Mouse (Mus musculus) mouse trophoblast stem cell (cell line): ENCODE results near the gene Chac1.

Experiments
- in situ Hi-C, 2 experiments: fragments of 300-500 bp; cut with MseI, MboI; formaldehyde crosslinking; loops; 2 replicates in 1 of 2; 3 replicates in 1 of 2; pipeline ENCODE4 v1.15.1; 2025

Gene Chac1

DNA sequence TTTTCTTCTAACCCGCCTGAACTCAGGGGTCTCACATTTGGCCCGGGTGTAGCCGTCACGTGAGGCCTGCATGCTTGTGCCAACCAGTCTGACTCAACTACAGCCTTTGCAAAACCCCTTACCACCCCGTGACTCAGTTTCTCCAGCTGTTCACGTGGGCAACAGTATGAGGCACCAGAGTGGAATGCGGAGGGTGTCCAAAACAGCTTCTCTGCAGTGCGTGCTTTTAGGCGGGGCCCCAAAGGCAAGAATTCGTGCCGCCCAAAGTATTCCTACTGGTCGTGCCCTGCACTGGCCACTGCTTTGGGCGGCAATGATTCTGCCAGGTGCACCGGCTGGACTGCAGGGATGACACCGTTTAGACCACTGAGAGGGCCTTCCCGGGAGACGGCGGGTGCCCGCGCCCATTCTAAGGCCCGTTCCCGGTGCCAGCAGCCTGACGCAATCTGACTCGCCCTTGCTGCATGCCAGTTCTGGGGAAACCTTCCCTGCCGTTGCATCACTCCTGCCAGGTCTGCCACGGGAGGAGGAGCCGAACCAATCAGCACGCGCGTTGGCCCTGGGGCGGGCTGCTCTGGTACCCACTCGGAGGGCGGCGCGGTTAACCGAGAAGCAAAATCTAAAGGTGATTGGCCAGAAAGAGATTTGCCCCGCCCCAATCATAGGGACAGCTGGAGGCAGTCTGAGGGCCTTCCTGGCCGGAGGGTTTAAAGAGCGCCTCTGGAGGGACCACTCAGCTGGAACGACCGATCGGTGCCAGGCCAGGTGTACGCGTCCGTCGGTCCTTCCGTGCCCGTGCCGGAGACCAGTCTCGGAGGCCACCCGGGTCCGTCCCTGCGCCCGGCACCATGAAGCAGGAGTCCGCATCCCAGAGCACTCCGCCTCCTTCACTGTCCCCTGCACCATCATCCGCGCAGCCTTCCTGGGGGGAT, at the start of gene Chac1:
TSS of gene Chac1 (plus strand) at position 675 of the 932 bp plus-strand sequence.
- in situ Hi-C loops: no loop called here

DNA sequence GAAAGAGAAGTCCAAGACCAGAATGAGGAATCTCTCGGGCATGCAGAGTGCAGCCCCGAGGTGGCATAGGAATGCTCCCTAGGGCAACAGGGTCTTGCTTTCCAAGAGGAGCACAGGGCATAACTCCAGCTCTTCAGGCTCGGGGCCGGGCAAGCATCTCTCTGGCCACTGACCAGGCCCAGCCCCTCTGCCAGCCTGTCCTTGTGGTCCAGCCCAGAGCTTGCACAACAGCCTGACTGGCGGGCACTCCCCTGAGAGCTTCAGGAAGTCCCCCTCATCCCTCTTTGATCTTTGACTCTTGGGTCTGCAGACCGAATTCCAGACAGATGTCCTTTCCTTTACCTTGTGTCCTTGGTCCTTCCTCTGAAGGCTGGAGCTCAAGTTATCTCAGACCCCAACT, 48.2 kb upstream of the Chac1 start:
- in situ Hi-C loops: no loop called here

DNA sequence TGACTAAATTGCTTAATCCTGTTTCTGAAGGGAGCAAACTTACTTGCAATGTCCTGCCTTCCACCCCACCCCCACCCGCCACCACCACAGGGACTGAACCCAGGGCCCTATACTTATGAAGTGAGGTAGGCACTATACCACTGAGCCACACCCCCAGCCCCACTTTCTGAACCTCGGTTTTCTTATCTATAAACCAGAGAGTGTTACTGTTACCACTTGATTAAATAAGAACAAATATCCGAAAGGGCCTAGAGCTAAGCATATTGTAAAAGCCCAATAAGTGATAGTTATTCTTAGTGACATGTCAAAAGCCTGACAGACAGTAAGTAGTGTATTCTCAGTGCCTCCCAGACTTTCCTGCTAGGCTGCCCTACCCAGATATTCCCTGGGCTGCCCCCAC, 46.6 kb upstream of the Chac1 start:
- in situ Hi-C loops: no loop called here

DNA sequence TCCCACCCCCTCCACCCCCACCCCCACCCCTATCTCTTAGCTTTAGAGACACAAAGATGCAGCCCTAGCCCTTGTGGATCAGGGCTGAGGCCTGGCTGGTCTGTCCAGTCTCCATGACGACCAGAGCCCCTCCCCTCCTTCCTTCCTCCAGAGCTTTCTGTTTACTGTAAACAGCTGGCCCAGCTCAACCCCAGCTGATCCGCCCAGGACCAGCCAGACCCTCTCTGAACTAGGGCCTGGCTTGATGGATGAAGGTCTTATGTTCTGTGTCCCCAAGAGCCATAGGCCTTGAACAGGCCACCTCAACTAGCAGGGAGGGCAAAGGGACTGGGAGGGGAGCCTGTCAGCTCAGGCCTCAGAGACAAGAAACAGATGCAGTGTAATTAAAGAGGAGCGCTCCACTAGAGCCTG, 46.2 kb upstream of the Chac1 start:
- in situ Hi-C loops: no loop called here

DNA sequence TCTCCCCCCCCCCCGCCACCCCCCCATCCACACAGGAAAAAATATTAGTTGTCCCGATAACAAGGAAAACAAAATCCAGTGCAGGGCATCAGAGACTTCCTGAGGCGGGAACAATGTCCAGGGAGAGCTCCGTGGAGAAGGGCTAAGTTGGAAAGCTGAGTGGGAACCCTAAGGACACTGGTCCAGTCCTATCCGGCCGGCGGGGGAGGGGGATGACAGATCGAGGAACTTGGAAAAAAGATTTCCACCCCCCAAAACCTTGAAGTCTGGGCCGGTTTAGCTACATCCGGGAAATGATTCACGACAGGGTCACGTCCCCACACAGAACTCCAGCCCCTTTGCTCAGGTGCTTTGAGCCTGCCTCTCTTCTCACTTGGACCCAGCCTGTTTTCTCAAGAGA, 39.5 kb upstream of the Chac1 start:
- in situ Hi-C loops: no loop called here

DNA sequence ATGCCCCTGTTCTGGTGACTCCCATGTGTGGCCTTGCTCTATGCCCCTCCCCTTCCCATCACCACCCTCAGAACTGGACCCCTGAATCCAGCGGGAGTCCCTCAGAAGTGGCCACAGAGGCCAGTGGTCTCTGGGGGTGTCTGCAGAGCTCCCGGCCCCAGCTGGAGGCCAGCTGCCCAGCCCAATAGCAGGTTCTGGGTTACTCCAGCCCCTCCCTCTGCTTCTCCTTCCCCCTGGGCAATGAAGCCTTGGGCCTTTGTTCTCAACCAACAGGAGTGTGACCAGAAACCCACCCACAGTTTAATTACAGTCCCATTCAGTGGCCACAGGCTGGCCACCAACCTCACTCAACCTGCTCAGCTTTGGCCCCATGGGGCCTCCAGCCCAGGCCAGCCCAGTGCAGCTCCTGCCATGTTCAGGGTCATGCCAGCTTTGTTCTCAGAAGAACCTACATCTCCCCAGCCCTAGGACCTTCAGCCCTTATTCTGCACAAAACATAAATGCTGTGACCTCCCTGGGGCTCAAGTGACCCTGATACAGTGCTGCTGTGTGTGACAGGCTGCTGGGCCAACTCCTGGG, 38.6 kb upstream of the Chac1 start:
- in situ Hi-C loops: no loop called here

DNA sequence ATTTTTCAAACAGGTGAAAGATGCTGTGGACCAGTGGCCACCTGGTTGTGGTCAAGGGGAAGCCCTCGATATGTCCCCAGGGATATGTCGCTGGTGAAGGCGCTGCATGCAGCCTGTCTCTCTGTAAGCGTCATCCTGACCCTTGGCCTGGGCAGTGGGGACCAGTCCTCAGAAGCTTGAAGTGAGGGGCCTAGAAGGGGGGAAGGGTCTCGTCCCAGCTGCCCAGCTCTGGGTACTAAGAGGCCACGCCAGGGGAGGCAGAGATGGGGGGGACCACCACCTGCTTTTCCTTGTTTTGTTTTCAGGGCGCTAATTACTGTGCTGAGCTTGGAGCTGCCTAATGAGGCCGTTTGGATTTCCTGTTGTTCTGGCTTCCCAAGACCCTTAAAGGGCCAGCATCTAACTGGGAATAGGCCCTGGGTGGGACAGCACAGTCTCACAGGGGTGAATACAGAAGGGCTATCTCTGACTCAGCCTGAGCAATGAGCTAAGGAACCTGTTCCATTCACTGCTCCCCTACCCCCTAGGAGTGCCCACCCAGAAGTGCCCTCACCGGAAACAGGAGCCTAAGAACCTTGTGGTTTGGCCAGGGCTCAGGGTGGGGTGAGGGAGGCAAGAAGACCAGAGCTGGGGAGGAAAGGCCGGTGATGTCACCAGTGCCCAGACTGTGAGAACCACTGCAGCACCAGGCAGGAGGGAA, 37.1 kb upstream of the Chac1 start:
- in situ Hi-C loops: no loop called here

DNA sequence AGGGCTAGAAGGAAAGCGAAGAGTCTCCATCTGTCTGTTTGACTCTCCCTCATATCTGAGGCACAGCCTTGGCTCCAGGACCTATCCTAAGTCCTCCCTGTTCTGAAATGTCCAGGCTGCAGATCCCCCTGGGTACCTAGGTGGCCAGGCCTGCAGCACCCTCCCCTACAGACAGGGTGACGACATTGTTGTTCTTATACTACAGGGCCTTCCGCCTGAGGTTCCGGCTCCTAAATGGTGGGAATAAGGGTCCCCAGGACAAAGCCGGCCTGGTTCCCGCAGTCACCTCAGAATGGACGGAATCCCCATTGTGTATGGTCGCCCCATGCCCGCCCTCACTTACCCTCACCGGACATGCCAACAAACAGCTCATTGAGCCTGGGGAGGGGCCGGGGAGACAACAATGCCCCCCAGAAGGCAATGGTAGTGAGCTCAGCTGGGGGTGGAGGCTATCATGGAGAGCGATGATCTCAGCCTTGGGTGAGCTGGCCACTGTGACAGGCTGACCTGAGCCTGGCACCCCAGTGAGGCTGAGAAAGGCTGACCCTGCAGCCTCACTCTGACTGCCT, 36.2 kb upstream of the Chac1 start:
- in situ Hi-C loops: no loop called here

DNA sequence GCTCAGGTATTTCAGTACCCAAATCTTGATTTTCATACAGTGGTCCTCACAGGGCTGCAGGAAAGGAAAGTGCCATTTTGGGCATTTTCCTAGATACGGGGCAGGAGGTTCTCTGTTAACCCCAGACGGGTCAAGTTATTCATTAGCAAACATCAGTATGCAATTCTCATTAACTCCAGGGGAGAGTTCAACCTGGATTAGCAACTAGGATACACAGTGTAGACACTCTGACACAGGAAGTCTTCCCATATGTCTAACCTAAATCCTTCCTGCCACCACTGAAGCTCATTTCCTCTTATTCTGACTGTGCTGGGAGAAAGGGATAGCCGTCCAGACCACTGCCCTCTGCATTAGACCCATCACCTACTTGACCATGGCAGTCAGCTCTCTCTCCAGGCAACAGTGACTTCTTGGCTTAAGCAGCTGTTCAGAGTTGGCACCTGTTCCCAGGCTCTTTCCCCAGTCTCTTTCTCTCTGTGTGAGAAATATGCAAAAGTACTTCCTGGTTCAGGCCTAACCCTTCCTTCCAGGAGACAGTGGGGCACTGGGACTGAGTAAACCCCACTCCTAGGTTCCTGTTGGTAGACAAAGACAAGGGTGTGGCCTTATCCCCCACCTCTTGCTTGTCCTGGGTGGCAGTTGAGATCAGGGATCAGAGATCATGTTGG, 32.9 kb upstream of the Chac1 start:
- in situ Hi-C loops: no loop called here

DNA sequence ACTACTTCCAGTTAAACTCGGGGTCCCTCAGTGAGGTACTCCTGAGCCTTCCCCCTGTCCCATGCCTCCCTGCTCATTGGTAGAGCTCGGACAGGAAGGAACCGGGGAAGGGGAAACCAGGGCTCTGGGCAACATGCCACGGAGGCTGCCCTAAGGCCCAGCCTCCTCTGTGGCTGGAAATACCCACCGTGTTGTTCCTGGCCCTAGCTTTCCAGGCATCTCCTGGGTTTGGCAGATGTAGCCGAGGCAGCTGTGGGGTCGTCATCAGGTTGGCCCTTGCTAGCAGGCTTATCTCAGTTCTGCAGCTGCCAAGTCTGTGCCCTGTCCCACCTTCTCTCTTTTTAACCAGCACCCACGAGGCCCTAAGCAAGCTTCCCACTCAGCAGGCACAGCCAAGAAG, 30.5 kb upstream of the Chac1 start:
- in situ Hi-C loops: no loop called here

DNA sequence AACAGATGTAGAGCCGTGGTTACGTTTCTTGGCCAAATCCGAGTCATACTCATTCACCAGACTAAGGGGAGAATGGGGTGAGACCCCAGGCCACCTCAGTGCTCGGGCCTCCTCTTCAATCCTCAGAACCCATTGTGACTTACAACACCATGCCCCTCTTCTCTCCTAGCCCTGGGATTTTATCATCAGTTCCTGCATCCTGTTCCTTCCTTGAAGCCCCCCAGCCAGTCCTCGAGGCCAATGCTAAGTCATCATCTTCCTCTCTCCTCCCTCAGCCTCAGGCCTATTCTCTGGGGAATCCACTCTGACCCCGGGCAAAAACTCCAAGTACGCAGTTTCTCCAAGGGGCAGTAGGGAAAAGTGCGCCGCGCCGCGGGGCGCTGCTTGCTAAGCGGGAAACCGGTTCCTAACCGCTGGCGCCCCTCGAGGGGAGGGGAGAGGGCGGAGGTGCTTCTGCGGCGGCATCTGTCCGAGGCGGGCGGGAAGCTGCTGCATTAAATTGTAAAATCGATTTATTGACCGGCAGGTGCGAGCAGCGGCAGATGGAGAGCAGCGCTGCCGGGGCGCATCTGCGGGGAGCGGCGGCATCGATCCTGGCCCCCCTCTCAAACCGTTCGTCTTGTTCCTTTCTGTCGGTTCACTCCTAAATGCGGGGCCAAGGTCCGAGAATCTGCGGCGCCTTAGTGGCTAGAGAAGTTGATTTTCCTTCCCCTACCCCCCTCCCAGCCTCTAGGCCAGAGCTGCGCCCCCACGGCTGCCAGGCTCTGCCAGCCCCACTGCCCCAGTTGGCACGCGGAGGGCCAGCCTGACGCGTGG, 29.1 kb upstream of the Chac1 start:
- in situ Hi-C loops: no loop called here

DNA sequence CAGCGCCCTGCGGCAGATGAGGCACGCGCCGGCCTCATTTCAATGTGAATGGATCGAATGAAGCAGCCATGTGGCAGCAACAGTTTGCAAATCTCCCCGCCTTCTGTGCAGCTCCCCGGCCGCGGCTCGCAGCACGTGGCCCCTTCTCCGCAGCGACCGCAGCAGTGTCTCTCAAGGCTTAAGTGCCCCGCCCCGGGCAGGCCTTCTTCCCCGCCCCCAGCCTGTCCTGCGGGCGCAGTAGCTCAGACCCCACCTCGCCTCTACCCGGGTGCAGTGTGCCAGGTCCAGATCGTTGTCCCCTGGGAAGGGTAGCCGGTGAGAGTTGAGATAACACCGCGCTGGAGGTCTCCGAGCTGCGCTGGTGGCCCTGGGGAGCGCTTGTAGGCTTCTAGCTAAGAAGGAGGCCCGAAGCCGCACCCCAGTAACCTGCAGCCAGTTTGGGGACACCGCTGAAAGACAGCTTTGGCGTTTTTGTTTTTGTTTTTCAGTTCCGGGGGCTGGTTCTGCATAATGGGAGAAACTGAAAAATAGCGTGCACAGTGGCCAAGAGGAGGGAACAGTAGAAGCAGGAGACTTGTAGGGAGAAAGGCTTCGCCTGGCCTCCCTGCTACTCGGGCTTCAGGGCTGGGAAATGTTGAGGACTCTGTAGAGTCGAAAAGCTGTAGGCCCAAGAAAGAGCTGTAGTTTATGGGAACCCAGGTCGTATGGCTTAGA, 28.3 kb upstream of the Chac1 start:
- in situ Hi-C loops: no loop called here

DNA sequence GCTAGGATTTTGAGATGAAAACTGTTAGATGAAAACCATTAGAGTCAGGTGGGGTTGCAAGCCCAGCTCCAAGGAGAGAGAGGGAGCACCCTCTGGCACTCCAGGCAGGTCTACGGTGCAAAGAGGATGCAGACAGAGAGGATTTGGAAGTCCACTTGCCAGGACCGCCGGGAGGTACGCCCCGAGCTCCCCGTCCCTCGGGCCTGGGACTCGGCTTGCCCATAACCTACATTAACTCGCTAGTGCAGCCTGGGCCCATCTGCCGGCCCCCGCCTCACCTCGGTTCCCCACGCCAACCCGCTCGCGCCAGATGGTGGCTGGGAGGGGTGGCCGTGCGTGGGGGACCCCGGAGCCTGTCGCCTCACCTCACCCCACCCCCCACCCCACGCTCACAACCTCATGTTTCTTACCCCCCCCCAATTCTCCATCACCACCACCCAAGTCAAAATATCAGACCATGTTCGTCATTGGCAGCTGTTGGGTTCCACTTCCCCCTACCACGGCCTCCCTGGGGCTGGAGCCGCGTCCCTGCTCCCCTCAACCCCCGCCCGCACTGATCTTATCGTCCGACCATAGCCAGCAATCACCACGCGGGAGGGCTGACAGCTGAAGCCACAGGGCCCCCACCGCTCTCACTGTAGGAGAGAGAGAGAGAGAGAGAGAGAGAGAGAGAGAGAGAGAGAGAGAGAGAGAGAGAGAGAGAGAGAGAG, 27.0 kb upstream of the Chac1 start:
- in situ Hi-C loops: no loop called here

DNA sequence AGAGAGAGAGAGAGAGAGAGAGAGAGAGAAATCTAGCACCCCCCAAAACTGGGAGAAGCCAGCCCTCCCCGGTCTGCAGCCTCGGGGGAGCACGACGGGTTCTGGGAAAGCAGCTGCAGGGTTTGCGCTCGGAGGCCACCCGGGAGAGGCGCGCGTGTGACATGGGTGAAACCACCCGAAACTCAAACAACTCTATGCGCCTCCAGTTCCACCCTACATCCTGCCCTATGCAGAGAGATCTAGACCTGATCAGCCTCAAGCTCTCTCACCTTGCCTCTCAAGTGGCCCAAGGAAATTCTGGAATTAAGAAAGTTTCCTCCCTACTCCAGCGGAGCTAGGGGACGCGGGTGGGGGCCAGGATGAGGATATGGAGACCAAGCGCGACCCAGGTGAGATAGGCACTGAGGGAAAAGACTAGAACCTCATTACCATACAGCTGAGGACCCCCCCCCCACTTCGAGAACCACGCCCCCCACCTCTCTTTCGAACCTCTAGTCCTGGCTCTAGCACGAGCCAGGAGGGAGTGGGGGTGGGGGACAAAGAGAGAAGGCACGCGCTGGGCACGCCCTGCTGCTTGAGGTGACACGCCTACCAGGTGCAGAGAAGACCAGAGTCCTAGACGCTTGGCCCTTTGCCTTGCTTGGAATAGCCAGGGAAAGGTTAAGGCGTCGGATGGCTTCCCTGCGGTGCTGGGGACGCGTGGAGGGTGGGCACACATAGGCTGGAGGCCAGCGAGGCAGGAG, 26.3 kb upstream of the Chac1 start:
- in situ Hi-C loops: no loop called here

DNA sequence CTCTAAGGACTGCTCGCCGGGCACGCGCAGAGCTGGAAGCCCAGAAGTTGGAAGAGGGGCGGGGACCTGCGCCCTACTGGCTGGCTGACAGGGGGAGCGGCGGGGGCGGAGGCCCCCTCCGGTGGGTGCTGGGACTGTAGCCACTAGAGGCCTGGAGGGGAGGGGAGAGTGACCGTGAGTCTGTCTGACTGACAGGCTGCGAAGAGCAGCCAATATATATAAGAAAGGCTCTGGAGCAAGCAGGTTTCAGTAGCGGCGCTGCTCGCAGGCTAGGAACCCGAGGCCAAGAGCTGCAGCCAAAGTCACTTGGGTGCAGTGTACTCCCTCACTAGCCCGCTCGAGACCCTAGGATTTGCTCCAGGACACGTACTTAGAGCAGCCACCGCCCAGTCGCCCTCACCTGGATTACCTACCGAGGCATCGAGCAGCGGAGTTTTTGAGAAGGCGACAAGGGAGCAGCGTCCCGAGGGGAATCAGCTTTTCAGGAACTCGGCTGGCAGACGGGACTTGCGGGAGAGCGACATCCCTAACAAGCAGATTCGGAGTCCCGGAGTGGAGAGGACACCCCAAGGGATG, 25.4 kb upstream of the Chac1 start, which contains the start of gene Dll4:
TSS of gene Dll4 (plus strand) at position 217 of the 576 bp plus-strand sequence.
- in situ Hi-C loops: no loop called here

DNA sequence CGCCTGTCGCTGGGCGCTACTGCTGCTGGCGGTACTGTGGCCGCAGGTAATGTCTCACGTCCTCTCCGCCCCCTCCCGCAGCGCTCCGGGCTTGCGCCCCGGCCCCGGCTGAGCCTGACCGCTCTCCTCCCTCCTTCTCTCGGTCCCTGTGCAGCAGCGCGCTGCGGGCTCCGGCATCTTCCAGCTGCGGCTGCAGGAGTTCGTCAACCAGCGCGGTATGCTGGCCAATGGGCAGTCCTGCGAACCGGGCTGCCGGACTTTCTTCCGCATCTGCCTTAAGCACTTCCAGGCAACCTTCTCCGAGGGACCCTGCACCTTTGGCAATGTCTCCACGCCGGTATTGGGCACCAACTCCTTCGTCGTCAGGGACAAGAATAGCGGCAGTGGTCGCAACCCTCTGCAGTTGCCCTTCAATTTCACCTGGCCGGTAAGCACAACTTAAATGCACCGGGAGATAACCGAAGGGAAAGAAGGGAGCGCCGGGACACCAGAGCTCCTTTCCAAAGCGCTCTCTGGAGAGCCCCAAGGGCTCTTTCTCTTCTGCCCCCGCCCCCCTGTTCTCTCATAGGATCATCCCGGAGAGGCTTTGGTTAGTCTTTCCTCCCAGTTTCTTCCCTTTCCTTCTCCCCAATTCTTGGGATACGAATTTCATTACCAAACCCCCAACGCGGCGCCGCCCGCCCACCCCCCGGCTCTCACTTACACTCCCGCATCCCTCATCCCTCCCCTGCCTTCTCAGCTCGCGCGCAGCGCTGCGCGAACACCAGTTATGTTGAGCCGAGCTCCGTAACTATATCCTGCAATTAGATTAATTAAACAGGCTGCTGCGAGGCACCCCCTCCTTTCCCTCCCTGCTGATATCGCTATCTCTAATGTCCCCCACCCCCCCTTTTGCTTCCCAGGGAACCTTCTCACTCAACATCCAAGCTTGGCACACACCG, 24.6 kb upstream of the Chac1 start:
- in situ Hi-C loops: no loop called here

DNA sequence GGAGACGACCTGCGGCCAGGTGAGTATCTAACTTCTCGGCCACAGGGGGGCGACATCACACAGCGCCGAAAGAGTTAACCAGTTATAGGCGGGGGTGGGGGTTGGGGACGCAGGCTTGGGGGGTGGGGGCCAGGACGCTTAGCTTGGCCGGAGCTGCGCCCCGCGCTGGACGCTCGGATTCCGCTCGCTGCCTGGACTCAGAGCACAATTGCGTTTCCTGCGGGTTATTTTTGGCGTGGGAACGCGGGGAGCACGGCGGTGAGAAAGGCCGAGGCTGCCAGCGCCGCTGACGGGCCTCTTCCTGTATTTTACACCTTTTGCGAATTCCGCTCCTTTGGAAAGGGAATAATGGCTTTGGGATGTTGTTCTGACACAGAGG, 23.9 kb upstream of the Chac1 start:
- in situ Hi-C loops: no loop called here
